Mouse (Mus musculus) embryonic stem cell, embryonic (primary cell): ENCODE measurements at regions not wholly inside any gene's neighbourhood (a gene's known extent, or its start where the extent isn't known, plus 50 kb on each side); places are given as distances from the start of the nearest gene placed in this dataset.

ENCODE experiments used
- CTCF ChIA-PET, 4 experiments: fragments of 300-600 bp in 2 of 4; fragments of 350-600 bp in 2 of 4; sonication (Branson Sonifier 250); formaldehyde crosslinking; loops; one replicate each; lab custom pipeline; 2022; ENCODE audit warnings: inconsistent platforms in 2 of 4; lab: Charles Lee
- POLR2A ChIA-PET, 4 experiments: fragments of 300-600 bp in 2 of 4; fragments of 350-600 bp in 2 of 4; sonication (Branson Sonifier 250); formaldehyde crosslinking; loops; one replicate each; lab custom pipeline; 2022; ENCODE audit warnings: antibody characterized with exemption in 4 of 4, inconsistent platforms in 1 of 4; lab: Charles Lee

GRCm38 (mm10) chr13:69414813-69415212 lies 118.7 kb upstream of the Nsun2 start:
- ChIA-PET CTCF (no interaction called here), POLR2A (interaction anchor here in 1 of 4 experiments (0.5 kb wide), 1 partner anchor 270 kb away, joined by 5 read pairs; no protein-coding TSS in a partner anchor)

GRCm38 (mm10) chr13:69416726-69417125 lies 116.8 kb upstream of the Nsun2 start:
- ChIA-PET CTCF (interaction anchor here in 1 of 4 experiments (0.7 kb wide), 1 partner anchor 68 kb away, joined by 3 read pairs; no protein-coding TSS in a partner anchor), POLR2A (no interaction called here)

- CTCF ChIA-PET, result interaction anchor here in 1 of 4 experiments (0.7 kb wide), 1 partner anchor 1177 kb away, joined by 4 read pairs; no protein-coding TSS in a partner anchor
- POLR2A ChIA-PET, result interaction anchor here in 1 of 4 experiments (0.6 kb wide), 1 partner anchor 251 kb away, joined by 3 read pairs; no protein-coding TSS in a partner anchor
Observed at GRCm38 (mm10) chr13:69417855-69418478, 115.6 kb upstream of the Nsun2 start.

- CTCF ChIA-PET, result no interaction called here
- POLR2A ChIA-PET, result no interaction called here
Observed at GRCm38 (mm10) chr13:69420166-69420565, 113.4 kb upstream of the Nsun2 start.

- ChIA-PET CTCF (interaction anchor here in 1 of 4 experiments (0.7 kb wide), 1 partner anchor 45 kb away, joined by 3 read pairs; no protein-coding TSS in a partner anchor), POLR2A (no interaction called here)
Observed at GRCm38 (mm10) chr13:69421966-69422365, 111.6 kb upstream of the Nsun2 start.

GRCm38 (mm10) chr13:69426117-69426516 lies 107.4 kb upstream of the Nsun2 start:
- ChIA-PET POLR2A (no interaction called here), CTCF (interaction anchor here in 1 of 4 experiments (0.6 to 1.2 kb wide), 2 partner anchors 34 to 230 kb away, joined by 3 read pairs; no protein-coding TSS in a partner anchor)

GRCm38 (mm10) chr13:69429596-69429995 lies 104.0 kb upstream of the Nsun2 start:
- POLR2A ChIA-PET, result no interaction called here
- CTCF ChIA-PET, result no interaction called here

GRCm38 (mm10) chr13:69433461-69434323 lies 99.9 kb upstream of the Nsun2 start:
- POLR2A ChIA-PET, result interaction anchor here in 1 of 4 experiments (0.6 kb wide), 1 partner anchor 178 kb away, joined by 5 read pairs; no protein-coding TSS in a partner anchor

GRCm38 (mm10) chr13:69439486-69439885 lies 94.1 kb upstream of the Nsun2 start:
- ChIA-PET CTCF (no interaction called here), POLR2A (no interaction called here)

More at GRCm38 (mm10) chr13:69433461-69434323, 99.9 kb upstream of the Nsun2 start:
- CTCF ChIA-PET, result no interaction called here

- CTCF ChIA-PET, result interaction anchor here in 1 of 4 experiments (1.4 kb wide), 1 partner anchor 19 kb away, joined by 3 read pairs; no protein-coding TSS in a partner anchor
- POLR2A ChIA-PET, result interaction anchor here in 1 of 4 experiments (0.6 kb wide), 1 partner anchor 355 kb away, joined by 6 read pairs; no protein-coding TSS in a partner anchor
Observed at GRCm38 (mm10) chr13:69441798-69442197, 91.7 kb upstream of the Nsun2 start.

GRCm38 (mm10) chr13:69445611-69446010 lies 87.9 kb upstream of the Nsun2 start:
- ChIA-PET CTCF (interaction anchor here in 2 of 4 experiments (0.5 to 0.7 kb wide), 2 partner anchors 16 to 848 kb away, joined by 5 to 7 read pairs; partner anchors contain the start of gene 1700001L19Rik (in 1 of the 2)), POLR2A (no interaction called here)
